Mouse (Mus musculus): ENCODE data around the gene Ppp1r9a.

DNA sequence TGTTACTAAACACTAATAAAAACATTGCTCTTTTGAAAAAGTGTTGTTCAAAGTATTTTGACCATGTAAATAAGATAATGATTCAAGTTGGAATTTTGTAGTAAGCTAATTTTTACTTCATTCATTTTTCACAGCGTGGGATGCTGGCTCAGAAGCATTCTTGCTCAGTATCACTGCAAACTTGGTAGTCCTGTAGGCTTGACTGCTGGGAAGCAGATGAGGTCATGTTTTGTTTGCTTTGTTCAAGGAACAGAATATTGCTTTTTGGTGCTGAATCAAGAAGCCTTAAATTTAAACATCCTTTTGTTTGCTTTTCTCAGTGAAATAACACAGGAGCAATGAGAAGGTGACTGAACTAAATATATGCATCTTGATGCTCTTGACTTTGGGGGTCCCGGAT is 136.6 kb downstream of the Ppp1r9a start:
- no peak for TF ChIP-seq CTCF (IDR thresholded peaks at IDR 0.05; ENCODE audit: extremely low read depth, insufficient read length, insufficient replicate concordance, low read depth, low read length)
- no peak for TF ChIP-seq POLR2A (IDR thresholded peaks at IDR 0.05; ENCODE audit: low read depth, low read length)
